Mouse (Mus musculus) adrenal gland, adult 2 months (tissue): ENCODE measurements around the gene Col19a1. TPM values are rescaled to one million over a fixed set of nuclear protein-coding genes. Genes with fewer than 3 reads are reported as not detected.
A peak's percentile ranks its signal among the peaks of the same experiment; 100 is the strongest.

Source experiments
- DNase-seq: peaks from one replicate; pipeline ENCODE4 v3.0.0; 2021
- polyA plus RNA-seq: library from polyadenylated mRNA; depleted of rRNA; stranded (reverse); fragments of >200 nt; gene quantifications from 2 replicates; pipeline ENCODE4 v1.2.3, GENCODE M21; 2012
- total RNA-seq, 2 experiments: library from RNA; stranded (reverse); gene quantifications; 2 replicates each; pipeline ENCODE4 v1.2.3; 2021

Col19a1 gene
- total and polyA plus RNA-seq, 3 experiments: 0.07 TPM; not detected in 2

DNA sequence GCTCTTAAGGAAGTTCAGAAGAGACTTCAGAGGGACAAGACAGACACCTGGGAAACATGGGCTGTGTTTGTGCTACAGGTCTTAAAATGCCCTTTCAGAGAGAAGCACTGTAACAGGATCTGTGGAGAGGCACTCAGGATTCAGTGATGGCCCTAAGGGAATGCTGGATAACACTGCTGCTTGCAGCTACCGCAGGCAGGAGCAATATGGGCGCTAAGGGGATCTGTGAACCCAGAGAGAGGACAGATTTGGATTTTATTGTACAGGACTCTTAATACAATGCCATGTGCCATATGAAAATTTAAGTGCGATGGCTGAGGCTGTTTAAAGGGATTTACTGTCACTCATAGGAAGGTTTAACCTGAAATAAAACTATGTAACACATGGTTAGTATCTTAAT lies 270.8 kb downstream of the Col19a1 start:
- no peak for DNase-seq

DNA sequence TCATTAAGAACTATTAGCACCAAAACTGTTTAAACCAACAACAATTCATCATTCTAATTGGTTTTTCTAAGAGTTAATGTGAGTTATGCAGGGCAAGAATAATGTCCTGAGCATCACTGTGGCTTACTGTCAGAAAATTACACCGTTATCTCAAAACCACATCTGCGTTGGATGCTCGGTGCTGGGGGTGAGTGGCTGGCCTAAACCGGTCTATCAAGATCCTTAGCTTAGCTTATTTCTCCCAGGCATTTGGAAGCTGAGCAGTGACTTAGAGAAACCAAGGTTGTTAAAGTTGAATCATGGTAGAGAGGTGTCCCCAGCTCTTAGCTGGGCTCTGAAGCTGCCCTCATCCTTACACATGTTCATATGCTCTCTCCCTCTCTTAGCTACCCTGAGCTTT lies 276.4 kb downstream of the Col19a1 start:
- no peak for DNase-seq

DNA sequence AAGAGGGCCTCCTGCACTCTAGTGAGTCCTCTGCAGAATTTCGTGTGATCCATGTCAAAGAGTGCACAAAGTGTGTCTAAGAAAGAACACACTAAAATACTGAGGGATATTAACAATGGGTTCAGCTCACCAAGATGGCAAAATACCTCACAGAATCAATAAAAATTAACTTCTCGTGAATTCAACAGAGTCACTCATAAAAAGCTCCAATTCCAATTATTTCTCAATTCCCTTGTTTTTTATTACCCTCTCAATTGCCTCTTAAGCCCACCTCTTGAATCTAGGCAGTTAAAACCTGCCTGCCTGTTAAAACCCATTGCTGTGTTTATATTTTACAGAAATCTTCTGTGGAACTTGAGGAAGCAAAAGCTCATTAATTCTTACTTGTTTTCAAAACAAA lies 277.1 kb downstream of the Col19a1 start:
- DNase-seq: no peak

DNA sequence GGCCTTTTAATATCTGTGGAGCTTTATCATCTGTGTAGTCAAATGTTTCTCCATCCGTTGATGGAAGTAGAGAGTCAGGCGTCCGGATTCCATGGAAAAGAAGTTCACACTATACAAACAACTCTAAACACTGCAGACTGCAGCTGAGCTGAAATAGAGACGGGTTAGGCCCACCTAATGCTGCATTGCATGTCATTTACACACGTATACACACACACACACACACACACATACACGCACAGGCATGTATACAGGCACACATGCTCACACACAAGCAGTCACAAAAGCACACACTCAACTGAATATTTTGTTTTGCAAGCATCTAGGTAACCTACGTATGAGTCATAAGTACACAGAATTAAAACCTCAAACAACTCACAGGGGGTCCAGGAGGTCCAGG lies 284.2 kb downstream of the Col19a1 start:
- DNase-seq: no peak

DNA sequence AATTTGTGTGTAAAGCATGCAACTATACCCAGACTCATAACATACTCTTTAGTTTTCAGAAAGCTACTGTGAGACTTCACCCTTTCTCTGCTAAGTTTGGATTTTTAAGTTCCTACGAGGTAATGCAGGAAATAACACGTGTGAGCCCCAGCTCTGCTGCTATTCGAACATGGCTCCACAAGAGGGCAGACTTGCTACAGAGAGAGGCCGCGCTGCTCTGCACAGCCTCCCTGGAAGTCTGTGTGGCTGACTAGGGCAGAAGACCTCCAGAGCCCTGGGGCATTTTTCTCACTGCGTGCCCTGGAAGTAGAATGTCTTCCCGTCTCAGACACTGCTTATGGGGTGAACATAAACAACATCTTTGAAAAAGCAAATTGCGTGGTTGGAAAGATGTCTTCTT lies 284.6 kb downstream of the Col19a1 start:
- DNase-seq: peak; percentile 27

DNA sequence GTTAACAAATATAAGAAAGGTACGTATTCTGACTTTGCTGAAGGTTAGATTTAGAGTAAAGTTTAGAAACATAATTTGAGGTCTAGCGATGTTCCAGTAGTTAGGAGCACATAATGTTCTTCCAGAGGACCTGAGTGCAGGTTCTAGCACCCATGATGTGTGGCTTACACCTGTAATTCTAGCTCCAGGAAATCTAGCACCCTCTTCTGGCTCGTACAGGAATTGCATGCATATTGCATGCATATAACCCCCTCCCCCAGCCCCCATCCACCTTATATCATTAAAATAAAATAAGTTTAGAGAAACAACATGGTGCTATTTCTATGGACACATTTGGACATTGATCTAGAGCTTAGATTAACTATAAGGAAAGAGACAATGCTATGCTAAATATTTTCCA lies 286.6 kb downstream of the Col19a1 start:
- no peak for DNase-seq

DNA sequence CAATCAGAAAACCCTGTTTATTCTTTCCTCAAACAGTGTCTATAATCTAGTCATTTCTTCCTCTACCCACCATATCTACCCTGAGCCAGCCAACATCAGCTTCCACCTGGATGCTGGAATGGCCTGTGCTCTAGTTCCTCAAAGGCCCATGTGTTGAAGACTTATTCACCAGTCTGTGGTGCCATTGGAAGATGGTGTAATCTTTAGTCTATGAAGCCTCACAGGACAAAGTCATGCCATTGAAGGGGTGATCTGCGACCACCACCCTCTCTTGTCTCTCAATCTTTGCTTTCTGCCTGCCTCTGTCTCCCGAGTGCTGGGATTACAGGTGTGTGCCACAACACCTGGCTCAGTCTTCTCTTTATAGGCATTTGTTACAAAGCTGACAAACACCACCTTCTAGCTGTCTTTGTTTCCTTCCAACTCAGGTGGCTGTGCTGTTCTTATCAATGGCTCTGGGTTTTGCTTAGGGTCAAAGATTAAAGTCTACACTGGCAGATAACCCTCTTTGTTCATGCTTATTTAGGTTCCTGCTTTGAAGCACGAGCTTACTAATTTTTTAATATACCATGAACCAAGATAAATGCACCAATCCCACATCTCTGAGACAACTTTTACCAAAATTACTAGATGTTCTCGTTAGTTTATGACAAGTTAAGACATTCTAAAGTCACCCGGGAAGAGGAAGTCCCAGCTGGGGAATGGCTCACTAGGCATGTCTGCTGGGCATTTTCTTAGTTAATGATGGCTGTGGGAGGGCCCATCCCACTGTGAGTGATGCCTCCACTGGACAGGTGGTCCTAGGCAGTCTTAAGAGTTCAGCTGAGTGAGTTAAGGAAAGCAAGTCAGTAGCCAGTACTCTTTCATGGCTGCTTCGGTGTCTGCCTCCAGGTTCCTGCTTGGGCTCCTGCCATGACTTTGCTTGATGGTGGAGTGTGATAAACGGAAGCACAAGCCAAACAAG lies 292.0 kb downstream of the Col19a1 start:
- no peak for DNase-seq

DNA sequence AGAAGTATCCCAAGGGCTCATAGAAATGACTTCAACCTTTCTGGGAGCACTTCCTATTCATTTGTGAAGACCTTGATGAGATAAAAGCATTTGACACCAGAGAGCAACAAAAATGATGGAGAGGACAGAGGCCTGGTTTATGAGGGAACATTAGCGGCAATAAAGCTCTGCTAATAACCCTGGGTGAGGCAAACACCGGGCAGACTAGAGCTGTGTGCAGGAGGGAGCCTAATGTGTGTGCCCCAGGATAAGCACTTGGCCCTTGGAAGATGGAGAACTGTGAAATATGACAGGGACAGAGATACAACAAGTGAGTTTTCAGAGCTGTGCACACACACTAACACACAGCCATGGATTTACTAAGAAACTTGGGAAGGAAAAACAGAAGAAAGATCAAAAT lies 294.8 kb downstream of the Col19a1 start:
- DNase-seq: no peak

DNA sequence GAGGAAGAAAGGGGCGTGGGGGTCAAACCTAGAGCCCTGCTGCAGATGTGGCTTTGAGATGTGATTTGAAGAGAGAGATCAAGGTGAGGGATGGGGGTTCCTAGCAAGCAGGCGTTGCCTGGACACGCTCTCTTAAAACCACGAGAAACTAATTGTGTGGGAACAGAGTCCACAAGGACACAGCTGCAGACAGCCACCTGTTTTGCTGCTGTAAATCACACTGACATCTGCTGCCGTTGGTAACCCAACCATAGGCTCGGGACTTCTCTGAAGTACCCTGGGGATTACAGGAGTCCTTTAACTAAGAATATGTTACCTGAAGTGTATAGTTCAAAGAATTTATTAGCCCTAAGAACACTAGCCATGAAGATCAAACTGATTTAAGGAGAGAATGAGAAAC lies 300.9 kb downstream of the Col19a1 start:
- DNase-seq: no peak

DNA sequence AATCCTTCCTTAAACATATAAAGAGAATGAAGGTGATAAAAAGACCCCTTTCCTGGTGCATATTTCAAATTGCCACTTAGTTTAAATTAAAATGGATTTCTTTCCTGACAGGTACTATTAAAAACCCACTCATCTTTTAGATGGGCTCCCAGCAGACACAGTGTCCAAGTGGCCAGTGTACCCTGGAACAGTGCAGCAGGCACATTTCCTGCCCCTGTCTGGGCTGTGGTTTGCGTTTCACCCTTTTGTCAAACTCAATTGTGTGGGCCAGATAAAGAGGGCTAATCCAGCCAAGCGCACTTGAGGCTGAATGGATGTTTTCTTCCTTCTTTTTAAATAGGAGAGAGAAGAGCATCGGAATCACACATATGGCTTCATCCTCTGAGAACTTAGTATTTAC lies 320.2 kb downstream of the Col19a1 start:
- no peak for DNase-seq

DNA sequence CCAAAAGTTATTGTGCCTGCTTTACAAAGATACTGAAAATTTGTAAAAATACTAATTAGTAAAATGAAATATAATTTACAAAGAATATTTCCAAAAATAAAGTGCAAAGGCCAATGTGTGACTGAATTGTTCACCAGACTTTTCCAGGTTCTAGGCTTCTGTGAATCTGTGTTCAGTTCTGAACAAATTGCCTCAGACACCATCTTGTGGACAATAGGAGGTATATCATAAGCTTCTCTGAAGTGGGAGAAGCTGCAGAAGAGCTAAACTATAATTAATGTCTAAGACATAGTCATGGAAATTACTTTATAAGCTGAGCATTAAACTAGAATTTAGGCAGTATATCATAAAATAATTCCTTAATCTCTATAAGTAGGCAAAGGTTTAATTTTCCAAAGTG lies 326.1 kb downstream of the Col19a1 start:
- no peak for DNase-seq

DNA sequence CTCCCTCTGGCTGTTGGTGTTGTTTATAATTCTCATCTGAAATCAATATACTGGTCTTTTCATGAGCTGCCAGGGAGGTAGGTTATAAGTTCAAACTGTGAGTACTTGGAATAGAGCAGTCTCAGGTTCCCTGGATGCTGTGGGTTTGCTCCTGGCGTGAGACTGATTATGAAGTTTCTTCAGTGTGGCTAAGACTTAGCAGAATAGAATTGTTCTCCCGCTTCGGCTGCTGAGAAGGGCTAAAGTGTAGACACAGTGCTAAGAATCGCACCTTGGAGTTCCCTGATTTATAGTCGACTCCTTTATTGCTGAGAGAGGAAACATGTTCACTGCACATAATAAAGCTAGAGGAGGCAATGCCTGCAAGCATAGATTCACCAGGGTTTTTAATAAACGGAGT lies 327.9 kb downstream of the Col19a1 start:
- DNase-seq: no peak

DNA sequence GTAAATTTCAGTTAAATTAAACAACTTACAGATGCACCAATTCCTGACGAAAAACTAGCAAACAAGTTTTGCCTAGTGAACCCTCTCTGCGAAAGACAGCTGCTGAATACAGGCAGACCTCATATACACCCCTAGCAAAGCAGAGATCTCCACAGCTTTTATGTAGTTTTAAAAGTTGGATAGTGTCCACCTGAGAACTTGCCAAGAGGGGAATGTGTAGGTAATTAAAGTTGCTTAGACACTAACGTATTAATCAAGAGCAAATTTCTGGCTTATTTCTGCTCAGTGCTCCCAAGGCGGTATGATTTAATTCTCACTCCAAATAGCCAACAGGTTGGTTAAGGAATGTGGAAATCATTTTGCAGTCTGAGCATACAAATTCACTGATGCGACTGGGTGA lies 329.3 kb downstream of the Col19a1 start:
- no peak for DNase-seq

DNA sequence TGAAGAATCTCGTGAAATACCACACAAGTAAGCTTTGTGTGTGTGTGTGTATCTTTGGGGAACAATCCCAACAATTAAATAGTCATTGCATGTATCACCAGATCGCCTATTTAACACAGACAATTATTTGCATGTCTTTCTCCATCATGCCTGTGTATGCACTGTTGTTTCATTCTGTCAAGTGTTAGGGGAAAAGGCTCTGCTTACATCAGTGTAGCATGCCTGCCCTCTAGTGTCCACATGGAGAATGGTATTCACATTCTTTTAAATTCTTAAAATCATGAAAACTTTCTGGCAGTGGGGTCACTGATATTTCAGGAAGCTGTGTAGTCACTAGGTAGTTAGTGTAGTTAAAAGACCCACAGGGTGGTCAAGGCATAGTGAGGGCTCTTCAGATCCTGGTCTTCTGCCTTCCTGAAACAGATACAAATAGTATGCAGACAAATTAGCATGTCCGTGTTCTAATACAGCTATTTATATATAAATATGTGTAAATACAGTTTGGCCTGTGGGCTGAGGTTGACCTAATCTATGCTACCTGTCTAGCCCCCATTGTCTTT lies 338.1 kb downstream of the Col19a1 start:
- no peak for DNase-seq

DNA sequence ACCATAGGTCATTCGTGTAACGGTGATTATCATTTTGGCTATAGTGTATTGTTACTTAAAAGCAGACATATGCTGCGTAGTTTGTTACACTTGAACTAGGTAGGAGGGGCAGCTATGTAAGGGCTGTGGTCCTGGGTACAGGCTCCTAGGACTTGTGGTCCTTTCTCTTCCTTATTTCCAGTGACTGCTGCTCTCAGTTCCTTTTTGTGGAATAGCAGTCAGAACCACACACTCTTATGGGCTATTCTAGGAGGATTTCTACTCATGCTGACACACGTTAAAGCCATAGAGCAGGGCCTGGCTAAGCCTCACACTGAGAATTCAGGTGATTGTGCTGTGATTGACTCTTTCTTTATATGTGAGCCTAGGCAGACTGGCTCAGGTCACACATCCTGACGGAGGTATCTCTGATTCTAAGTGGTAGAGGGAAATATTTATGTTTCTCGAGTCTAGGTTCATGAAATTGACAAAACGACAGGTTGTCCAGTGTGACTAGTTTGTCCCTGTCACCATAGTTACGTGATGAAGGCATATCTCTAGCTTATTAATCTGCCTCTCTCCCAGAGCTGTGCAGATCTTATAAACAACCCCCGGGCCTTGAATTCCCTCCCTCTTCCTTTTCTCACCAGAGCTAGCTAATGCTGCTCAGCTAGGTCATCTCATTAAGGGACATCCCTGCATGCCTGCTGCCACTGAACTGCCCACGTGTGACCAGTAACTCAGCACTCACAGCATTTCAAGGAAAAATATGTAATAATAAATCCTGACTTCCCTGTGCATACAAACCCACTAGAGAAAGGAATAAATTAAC lies 338.8 kb downstream of the Col19a1 start:
- DNase-seq: no peak

DNA sequence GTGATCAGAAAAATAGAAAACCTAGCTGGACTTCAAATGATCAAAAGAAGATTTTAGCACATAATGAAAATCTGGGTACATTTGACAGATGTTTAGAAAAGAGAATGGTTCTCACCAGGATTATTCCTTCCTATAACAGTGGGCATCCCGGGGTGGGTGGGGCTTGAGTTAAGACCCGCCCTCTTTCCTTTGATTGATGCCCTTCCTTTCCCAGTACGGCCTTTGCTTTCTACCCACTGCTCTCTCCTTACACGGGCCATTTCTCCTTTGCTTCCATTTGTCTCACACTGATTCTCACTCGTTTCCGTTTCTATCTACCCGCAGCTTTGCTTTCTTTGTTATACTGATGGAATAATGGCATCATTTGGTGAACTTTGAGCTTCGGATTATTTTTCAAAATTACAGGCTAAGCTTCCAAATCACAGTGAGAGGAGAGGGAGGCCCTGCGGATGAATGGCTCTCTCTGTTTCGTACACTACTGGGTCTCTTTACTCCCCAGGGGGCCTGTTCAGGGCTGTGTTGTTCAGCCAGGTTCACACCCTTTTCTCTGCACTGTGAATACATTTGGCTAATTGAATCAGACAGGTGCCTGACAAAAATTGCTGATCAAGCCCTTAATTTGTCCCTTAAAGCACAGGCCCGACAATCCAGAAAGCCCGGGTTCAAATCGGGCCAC lies 341.4 kb downstream of the Col19a1 start:
- no peak for DNase-seq

DNA sequence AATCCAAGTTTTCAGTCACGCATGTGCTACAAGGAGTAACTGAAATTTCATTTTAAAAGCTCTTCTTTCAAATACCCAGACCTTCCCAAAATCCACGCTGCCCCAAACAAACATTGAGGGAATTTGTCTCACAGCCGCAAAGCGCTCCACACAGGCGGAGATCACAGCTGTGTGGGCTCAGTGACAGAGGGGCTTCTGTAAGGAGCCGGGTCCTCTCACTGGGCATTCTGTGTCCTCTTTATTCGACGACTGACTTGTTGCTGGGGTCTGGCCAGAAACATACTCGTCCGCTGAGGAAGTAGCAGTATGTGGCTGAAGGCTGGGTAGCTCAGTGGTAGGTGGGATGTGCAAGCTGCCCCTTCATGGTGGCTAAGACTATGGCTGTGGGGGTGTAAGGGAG lies 342.3 kb downstream of the Col19a1 start:
- no peak for DNase-seq

DNA sequence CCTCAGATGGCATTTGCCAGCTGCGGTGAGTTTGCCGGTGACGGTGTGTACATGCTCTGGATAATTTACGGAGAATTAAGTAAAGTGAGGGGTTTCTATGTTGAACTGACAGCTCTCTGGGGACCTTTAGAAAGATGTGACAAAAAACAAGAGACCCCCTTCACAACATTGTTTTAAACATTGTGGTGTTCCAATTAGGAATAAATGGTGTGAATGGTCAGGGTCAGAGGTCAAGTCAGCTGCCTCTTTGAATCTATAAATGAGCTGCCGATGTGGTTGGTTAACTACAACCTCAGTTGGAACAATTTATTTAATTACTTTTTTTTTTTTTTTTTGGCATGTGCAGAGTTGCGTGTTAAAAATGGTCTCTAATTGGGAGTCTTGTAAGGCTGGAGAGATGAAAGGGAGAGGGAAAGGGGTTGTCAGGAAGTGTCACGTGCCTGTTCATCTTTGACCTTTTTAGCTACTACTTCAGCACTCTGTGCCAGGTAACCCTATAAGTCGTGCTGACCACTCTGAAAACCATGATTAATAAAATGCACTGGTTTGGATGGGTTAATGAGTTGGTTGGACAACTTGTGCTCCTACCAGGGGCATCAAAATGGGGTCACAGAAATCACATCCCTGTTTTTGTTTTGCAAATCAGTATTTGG lies 347.1 kb downstream of the Col19a1 start:
- no peak for DNase-seq

DNA sequence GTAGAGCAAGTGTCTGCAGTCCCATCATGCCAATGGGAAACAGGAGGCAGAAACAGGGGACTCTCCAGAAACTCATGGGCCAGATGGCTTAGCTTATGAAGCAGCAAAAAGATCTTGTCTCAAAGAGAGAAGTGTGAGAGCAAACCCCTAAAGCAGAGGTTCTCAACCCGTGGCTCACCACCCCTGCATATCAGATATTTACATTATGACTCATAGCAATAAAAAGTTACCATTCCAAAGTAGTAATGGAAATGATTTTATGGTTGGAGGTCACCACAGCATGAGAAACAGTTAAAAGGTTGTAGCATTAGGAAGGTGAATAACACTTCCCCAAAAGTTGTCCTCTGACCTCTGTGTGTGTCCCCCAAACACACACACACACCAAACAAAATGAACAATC lies 350.9 kb downstream of the Col19a1 start:
- DNase-seq: no peak

DNA sequence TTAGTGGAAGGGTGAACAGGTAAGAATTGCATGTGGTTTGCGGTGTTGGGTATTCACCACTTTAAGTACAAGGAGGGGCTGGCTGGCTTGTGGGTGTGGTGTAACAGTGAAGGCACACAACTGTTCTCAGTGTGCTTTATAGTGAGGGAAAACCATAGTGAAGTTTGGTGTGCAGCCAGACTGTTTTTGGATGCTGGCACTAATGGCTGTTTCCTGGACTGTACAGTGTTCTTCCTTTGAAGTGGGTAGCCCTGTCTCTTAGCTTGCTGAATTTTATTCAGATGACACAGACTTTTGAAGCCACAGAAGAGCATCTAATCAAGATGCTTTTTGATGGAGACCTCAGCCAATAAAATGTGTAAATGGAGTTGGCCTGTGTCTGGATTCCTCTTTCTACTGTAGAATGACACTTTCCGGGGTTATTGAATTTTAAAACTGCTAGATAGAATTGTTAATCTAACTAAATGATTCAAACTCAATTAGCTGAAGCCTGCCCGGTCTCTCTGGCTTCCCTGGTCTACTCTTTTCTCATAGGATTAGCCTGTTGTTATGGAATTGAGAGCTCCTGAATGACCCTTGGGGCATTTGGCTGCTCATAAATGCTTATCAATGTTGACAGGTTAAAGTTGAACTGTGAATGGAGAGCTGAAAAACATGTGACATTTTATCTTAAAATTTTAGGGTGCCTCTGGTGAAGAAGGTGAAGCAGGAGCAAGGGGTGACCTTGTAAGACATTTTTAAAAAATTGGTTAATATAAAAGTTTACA lies 355.6 kb downstream of the Col19a1 start:
- DNase-seq: no peak

DNA sequence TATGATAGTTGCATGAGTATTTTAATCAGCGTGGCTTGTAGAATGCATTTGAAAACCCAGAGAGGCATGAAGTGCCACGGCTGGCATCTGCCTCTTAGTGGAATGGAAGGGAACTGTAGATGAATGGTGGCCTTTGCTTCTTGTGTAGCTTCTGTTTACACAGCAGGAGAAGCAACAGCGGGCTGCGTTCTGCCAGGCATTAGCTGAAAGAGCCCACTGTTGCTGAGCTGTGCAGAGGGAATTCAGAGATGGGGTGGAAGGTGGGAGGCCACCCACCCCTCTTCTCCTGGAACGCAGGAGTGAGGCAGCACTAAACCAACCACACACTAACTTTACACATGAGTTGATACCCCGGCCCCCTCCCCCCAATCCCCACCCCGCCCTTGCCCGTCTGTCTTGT lies 356.8 kb downstream of the Col19a1 start:
- no peak for DNase-seq
